10 mouse cellular contexts compared by ENCODE assay signal in the genomic region with DNA sequence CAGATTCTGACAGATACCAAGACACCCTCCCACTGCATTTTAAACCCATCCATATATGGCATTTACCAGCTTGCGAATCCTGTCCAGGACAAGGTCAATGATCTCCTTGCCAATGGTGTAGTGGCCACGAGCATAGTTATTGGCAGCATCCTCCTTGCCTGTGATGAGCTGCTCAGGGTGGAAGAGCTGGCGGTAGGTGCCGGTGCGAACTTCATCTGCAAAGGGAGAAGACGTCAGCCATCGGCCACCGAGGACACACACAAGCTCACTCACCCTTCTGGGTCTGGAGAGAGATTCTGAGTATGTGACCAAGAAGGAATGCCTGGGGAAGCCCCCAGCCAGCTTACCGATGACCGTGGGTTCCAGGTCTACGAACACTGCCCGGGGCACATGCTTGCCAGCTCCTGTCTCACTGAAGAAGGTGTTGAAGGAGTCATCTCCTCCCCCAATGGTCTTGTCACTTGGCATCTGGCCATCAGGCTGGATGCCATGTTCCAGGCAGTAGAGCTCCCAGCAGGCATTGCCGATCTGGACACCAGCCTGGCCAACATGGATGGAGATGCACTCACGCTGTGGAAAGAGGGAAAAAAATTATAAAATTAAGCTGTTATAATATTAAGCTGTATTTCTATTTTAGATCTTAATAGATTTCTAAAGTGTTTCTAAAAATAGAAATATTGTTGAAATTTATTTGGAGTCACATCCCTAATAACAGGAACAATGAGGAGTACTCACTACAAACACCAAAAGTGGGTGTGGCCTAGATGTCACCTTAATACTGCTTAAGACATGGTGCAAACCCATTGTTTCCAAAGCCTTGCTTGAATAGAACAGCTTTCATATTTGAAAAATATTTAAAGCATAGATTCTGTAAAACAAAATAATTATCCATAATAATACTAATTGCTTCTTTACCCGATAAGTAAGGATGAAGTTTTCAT. TPM values are rescaled to one million over a fixed set of nuclear protein-coding genes. Genes with fewer than 3 reads are reported as not detected.
DNase-seq lines count a peak whose midpoint lies in the region; ATAC-seq and TF ChIP-seq lines count a peak whose summit lies in the region.
"Not testable (repeated sequence)": the region's sequence is repeated elsewhere in the genome, so short reads cannot be mapped to it uniquely, and the experiment has no call there.
"Had no signal": no experiment of that assay in that cellular context is flagged by ENCODE, and none has a peak within 500 bp of the region (broad histone marks: within the 10 kb centered on the region; RNA-seq: fewer than 3 reads in every experiment).

No protein-coding gene starts in this region.

- not testable (repeated sequence) for ATAC-seq in forebrain, embryonic 15.5 days (replicated peaks); kidney, embryonic 15.5 days (replicated peaks; ENCODE audit: low FRiP score); liver, embryonic 13.5 days (ENCODE audit: low read depth); midbrain, embryonic 13.5 days; stomach, embryonic 15.5 days (ENCODE audit: insufficient read depth, low FRiP score, low read depth)

- 61% methylated on average over 11 of the region's 15 CpGs for WGBS in forebrain, embryonic 15.5 days
- 89% methylated on average over 11 of the region's 15 CpGs for WGBS in hindbrain, embryonic 10.5 days
- 92% methylated on average over 11 of the region's 15 CpGs for WGBS in kidney, embryonic 15.5 days
- 84% methylated on average over 11 of the region's 15 CpGs for WGBS in liver, embryonic 13.5 days (ENCODE audit: insufficient replicate concordance)
- WGBS in midbrain, embryonic 13.5 days = 64% methylated on average over 11 of the region's 15 CpGs
- WGBS in stomach, embryonic 15.5 days = 87% methylated on average over 11 of the region's 15 CpGs

- TF ChIP-seq EP300 in MEL (IDR thresholded peaks at IDR 0.05; ENCODE audit: low read depth in 1 of 2, low read length in 2 of 2) = not testable (repeated sequence)

- TF ChIP-seq RAD21 in MEL (IDR thresholded peaks at IDR 0.05; ENCODE audit: low read depth, low read length) = not testable (repeated sequence)

- H3K79me2 ChIP-seq in MEL (ENCODE audit: control insufficient read depth, insufficient read depth, low read length, poor library complexity) = not testable (repeated sequence)

- H3K27ac ChIP-seq in MEL (ENCODE audit: control insufficient read depth, low read depth, low read length) = 0 out of 2 replicates have a peak overlapping the region, but pooled peaks have one; percentile 4
- H3K27ac ChIP-seq in cortical plate, adult 2 months (ENCODE audit: insufficient read depth, low read length); kidney, embryonic 15.5 days; liver, embryonic 13.5 days; stomach, embryonic 15.5 days: not testable (repeated sequence)
- H3K27ac ChIP-seq in forebrain, embryonic 15.5 days (replicated peaks) = peak overlapping the region; percentile 98
- H3K27ac ChIP-seq in hindbrain, embryonic 10.5 days = peak overlapping the region; percentile 99
- H3K27ac ChIP-seq in midbrain, embryonic 13.5 days = peak overlapping the region; percentile 100

- not testable (repeated sequence) for TF ChIP-seq CTCF in MEL (IDR thresholded peaks at IDR 0.05 in 2 of 3, conservative IDR thresholded peaks at IDR 0.05 in 1 of 3; ENCODE audit: control insufficient read depth in 1 of 3, insufficient read depth in 1 of 3, low read depth in 2 of 3, low read length in 3 of 3, poor library complexity in 1 of 3, severe bottlenecking in 1 of 3); cortical plate, adult 2 months (IDR thresholded peaks at IDR 0.05; ENCODE audit: extremely low read depth, insufficient read depth, low read length)

- not testable (repeated sequence) for H3K27me3 ChIP-seq in MEL (ENCODE audit: control insufficient read depth in 1 of 2, insufficient read depth in 2 of 2, low read length in 2 of 2); forebrain, embryonic 15.5 days; hindbrain, embryonic 10.5 days (ENCODE audit: insufficient read depth, poor library complexity, severe bottlenecking); kidney, embryonic 15.5 days; midbrain, embryonic 13.5 days; stomach, embryonic 15.5 days (replicated peaks)
- peaks cover 20% of the 10 kb centered on the region for H3K27me3 ChIP-seq in liver, embryonic 13.5 days

- TF ChIP-seq POLR2A in MEL (IDR thresholded peaks at IDR 0.05; ENCODE audit: control insufficient read depth in 1 of 2, insufficient read depth in 1 of 2, low read depth in 1 of 2, low read length in 2 of 2, poor library complexity in 1 of 2); cortical plate, adult 2 months (IDR thresholded peaks at IDR 0.05; ENCODE audit: extremely low read depth, insufficient read depth, low read length): not testable (repeated sequence)

- H3K4me1 ChIP-seq in MEL (ENCODE audit: control insufficient read depth in 1 of 2, insufficient read depth in 2 of 2, low read length in 2 of 2); cortical plate, adult 2 months (ENCODE audit: control insufficient read depth, insufficient read depth, low read length); stomach, embryonic 15.5 days: not testable (repeated sequence)
- H3K4me1 ChIP-seq in forebrain, embryonic 15.5 days = peaks cover 24% of the 10 kb centered on the region
- peaks cover 46% of the 10 kb centered on the region for H3K4me1 ChIP-seq in hindbrain, embryonic 10.5 days (replicated peaks)
- H3K4me1 ChIP-seq in kidney, embryonic 15.5 days = peaks cover 18% of the 10 kb centered on the region
- H3K4me1 ChIP-seq in liver, embryonic 13.5 days (replicated peaks) = peaks cover 29% of the 10 kb centered on the region
- peaks cover 41% of the 10 kb centered on the region for H3K4me1 ChIP-seq in midbrain, embryonic 13.5 days (replicated peaks)

- not testable (repeated sequence) for H3K4me3 ChIP-seq in MEL (ENCODE audit: control insufficient read depth in 1 of 2, insufficient read depth in 1 of 2, low read depth in 2 of 2, low read length in 2 of 2)
- peak overlapping the region; percentile 66 for H3K4me3 ChIP-seq in cortical plate, adult 2 months (ENCODE audit: insufficient read depth, low read length)
- peak overlapping the region; percentile 98 for H3K4me3 ChIP-seq in forebrain, embryonic 15.5 days
- H3K4me3 ChIP-seq in hindbrain, embryonic 10.5 days = peak overlapping the region; percentile 96
- H3K4me3 ChIP-seq in kidney, embryonic 15.5 days (replicated peaks) = peak overlapping the region; percentile 79
- 0 out of 2 replicates have a peak overlapping the region, but pooled peaks have one; percentile 77 for H3K4me3 ChIP-seq in liver, embryonic 13.5 days (replicated peaks)
- peak overlapping the region; percentile 96 for H3K4me3 ChIP-seq in midbrain, embryonic 13.5 days (replicated peaks)
- peak overlapping the region; percentile 76 for H3K4me3 ChIP-seq in stomach, embryonic 15.5 days (replicated peaks)

- H3K36me3 ChIP-seq in MEL (ENCODE audit: control insufficient read depth in 1 of 2, insufficient read depth in 2 of 2, low read length in 2 of 2); liver, embryonic 13.5 days; stomach, embryonic 15.5 days: not testable (repeated sequence)
- H3K36me3 ChIP-seq in forebrain, embryonic 15.5 days = peaks cover 15% of the 10 kb centered on the region
- peaks cover 30% of the 10 kb centered on the region for H3K36me3 ChIP-seq in hindbrain, embryonic 10.5 days
- peaks cover 16% of the 10 kb centered on the region for H3K36me3 ChIP-seq in kidney, embryonic 15.5 days
- peaks cover 14% of the 10 kb centered on the region for H3K36me3 ChIP-seq in midbrain, embryonic 13.5 days

- not testable (repeated sequence) for H3K9me3 ChIP-seq in MEL (replicated peaks; ENCODE audit: insufficient read depth, low read length); forebrain, embryonic 15.5 days; hindbrain, embryonic 10.5 days; kidney, embryonic 15.5 days (replicated peaks); liver, embryonic 13.5 days (replicated peaks); midbrain, embryonic 13.5 days; stomach, embryonic 15.5 days

- H3K4me2 ChIP-seq in forebrain, embryonic 15.5 days (replicated peaks) = peak overlapping the region; percentile 70
- H3K4me2 ChIP-seq in kidney, embryonic 15.5 days = peak overlapping the region; percentile 61
- H3K4me2 ChIP-seq in liver, embryonic 13.5 days = peak overlapping the region; percentile 90
- H3K4me2 ChIP-seq in midbrain, embryonic 13.5 days (replicated peaks) = peak overlapping the region; percentile 70
- H3K4me2 ChIP-seq in stomach, embryonic 15.5 days = peak overlapping the region; percentile 62

- not testable (repeated sequence) for H3K9ac ChIP-seq in MEL (ENCODE audit: control insufficient read depth, low read depth, low read length, poor library complexity, severe bottlenecking); liver, embryonic 13.5 days; stomach, embryonic 15.5 days
- peak overlapping the region; percentile 100 for H3K9ac ChIP-seq in forebrain, embryonic 15.5 days (replicated peaks)
- peak overlapping the region; percentile 85 for H3K9ac ChIP-seq in kidney, embryonic 15.5 days
- H3K9ac ChIP-seq in midbrain, embryonic 13.5 days (replicated peaks) = peak overlapping the region; percentile 100

- not testable (repeated sequence) for DNase-seq in MEL (ENCODE audit: low read depth, low spot score); hindbrain, embryonic 10.5 days (ENCODE audit: low spot score); liver, embryonic 13.5 days

RNA-seq across cellular contexts. Expression of a gene that starts 2.0 kb away (rescaled TPM):
- total RNA-seq in MEL (2012; rRNA removed) = not detected in 2 replicates
- not detected for polyA plus RNA-seq in MEL (2012; ENCODE audit: insufficient read depth in 1 of 2, insufficient read length in 2 of 2, low read depth in 1 of 2, low replicate concordance in 2 of 2, missing spikeins in 1 of 2)
- 0.35 and 0.55 TPM in 2 replicates for polyA plus RNA-seq in cortical plate, adult 2 months (2012; rRNA removed)
- not detected in 2 replicates for polyA plus RNA-seq in forebrain, embryonic 15.5 days (2015; fragmentation: Nextera tagmentation; extraction: Ambion mirVana)
- not detected in 2 replicates for polyA plus RNA-seq in hindbrain, embryonic 10.5 days (2016; fragmentation: Nextera tagmentation; extraction: Ambion mirVana)
- polyA plus RNA-seq in kidney, embryonic 15.5 days (2015; fragmentation: Nextera tagmentation; extraction: Ambion mirVana) = not detected in 2 replicates
- not detected in 2 replicates for polyA plus RNA-seq in liver, embryonic 13.5 days (2015; fragmentation: Nextera tagmentation; extraction: Ambion mirVana)
- not detected in 2 replicates for polyA plus RNA-seq in midbrain, embryonic 13.5 days (2015; fragmentation: Nextera tagmentation; extraction: Ambion mirVana)
- polyA plus RNA-seq in stomach, embryonic 15.5 days (2015; fragmentation: Nextera tagmentation; extraction: Ambion mirVana) = not detected in 2 replicates
- total RNA-seq: adrenal gland, postnatal 36 days; gastrocnemius, postnatal 4 days had no signal

RNA-seq across cellular contexts. Expression of a gene that starts 2.1 kb away (rescaled TPM):
- total RNA-seq in MEL (2012; rRNA removed) = 112 and 133 TPM in 2 replicates
- 10 to 100 TPM in 1 of 2 experiments, not detected in 1; 83.6 TPM for polyA plus RNA-seq in MEL (2012; ENCODE audit: insufficient read depth in 1 of 2, insufficient read length in 2 of 2, low read depth in 1 of 2, low replicate concordance in 2 of 2, missing spikeins in 1 of 2)
- 1,321 and 1,512 TPM in 2 replicates for polyA plus RNA-seq in cortical plate, adult 2 months (2012; rRNA removed)
- 14,933 and 15,115 TPM in 2 replicates for polyA plus RNA-seq in forebrain, embryonic 15.5 days (2015; fragmentation: Nextera tagmentation; extraction: Ambion mirVana)
- 4,838 and 8,764 TPM in 2 replicates for polyA plus RNA-seq in hindbrain, embryonic 10.5 days (2016; fragmentation: Nextera tagmentation; extraction: Ambion mirVana)
- polyA plus RNA-seq in kidney, embryonic 15.5 days (2015; fragmentation: Nextera tagmentation; extraction: Ambion mirVana) = 854 and 1,029 TPM in 2 replicates
- 109 TPM in 2 replicates for polyA plus RNA-seq in liver, embryonic 13.5 days (2015; fragmentation: Nextera tagmentation; extraction: Ambion mirVana)
- polyA plus RNA-seq in midbrain, embryonic 13.5 days (2015; fragmentation: Nextera tagmentation; extraction: Ambion mirVana) = 15,883 and 15,999 TPM in 2 replicates
- 915 and 964 TPM in 2 replicates for polyA plus RNA-seq in stomach, embryonic 15.5 days (2015; fragmentation: Nextera tagmentation; extraction: Ambion mirVana)

RNA-seq across cellular contexts. Expression of a gene that starts 17.0 kb away (rescaled TPM):
- 1,577 and 1,672 TPM in 2 replicates for total RNA-seq in MEL (2012; rRNA removed)
- polyA plus RNA-seq in MEL (2012; ENCODE audit: insufficient read depth in 1 of 2, insufficient read length in 2 of 2, low read depth in 1 of 2, low replicate concordance in 2 of 2, missing spikeins in 1 of 2) = 1,000 to 10,000 TPM in 1 of 2 experiments, not detected in 1; 1,861 TPM
- polyA plus RNA-seq in cortical plate, adult 2 months (2012; rRNA removed) = 1,160 and 1,231 TPM in 2 replicates
- polyA plus RNA-seq in forebrain, embryonic 15.5 days (2015; fragmentation: Nextera tagmentation; extraction: Ambion mirVana) = 1,138 and 1,204 TPM in 2 replicates
- polyA plus RNA-seq in hindbrain, embryonic 10.5 days (2016; fragmentation: Nextera tagmentation; extraction: Ambion mirVana) = 2,254 and 2,463 TPM in 2 replicates
- polyA plus RNA-seq in kidney, embryonic 15.5 days (2015; fragmentation: Nextera tagmentation; extraction: Ambion mirVana) = 1,698 and 1,797 TPM in 2 replicates
- 1,202 and 1,287 TPM in 2 replicates for polyA plus RNA-seq in liver, embryonic 13.5 days (2015; fragmentation: Nextera tagmentation; extraction: Ambion mirVana)
- polyA plus RNA-seq in midbrain, embryonic 13.5 days (2015; fragmentation: Nextera tagmentation; extraction: Ambion mirVana) = 1,161 and 1,231 TPM in 2 replicates
- polyA plus RNA-seq in stomach, embryonic 15.5 days (2015; fragmentation: Nextera tagmentation; extraction: Ambion mirVana) = 1,197 and 1,299 TPM in 2 replicates

RNA-seq across cellular contexts. Expression of a gene that starts 33.4 kb away (rescaled TPM):
- 7.0 and 13.5 TPM in 2 replicates for total RNA-seq in MEL (2012; rRNA removed)
- polyA plus RNA-seq in MEL (2012; ENCODE audit: insufficient read depth in 1 of 2, insufficient read length in 2 of 2, low read depth in 1 of 2, low replicate concordance in 2 of 2, missing spikeins in 1 of 2) = 10 to 100 TPM in 1 of 2 experiments, not detected in 1; 17.3 TPM
- 24.7 and 27.1 TPM in 2 replicates for polyA plus RNA-seq in cortical plate, adult 2 months (2012; rRNA removed)
- 43.2 and 45.2 TPM in 2 replicates for polyA plus RNA-seq in forebrain, embryonic 15.5 days (2015; fragmentation: Nextera tagmentation; extraction: Ambion mirVana)
- 22.3 and 25.5 TPM in 2 replicates for polyA plus RNA-seq in hindbrain, embryonic 10.5 days (2016; fragmentation: Nextera tagmentation; extraction: Ambion mirVana)
- polyA plus RNA-seq in kidney, embryonic 15.5 days (2015; fragmentation: Nextera tagmentation; extraction: Ambion mirVana) = 16.4 and 17.6 TPM in 2 replicates
- 3.2 and 3.9 TPM in 2 replicates for polyA plus RNA-seq in liver, embryonic 13.5 days (2015; fragmentation: Nextera tagmentation; extraction: Ambion mirVana)
- polyA plus RNA-seq in midbrain, embryonic 13.5 days (2015; fragmentation: Nextera tagmentation; extraction: Ambion mirVana) = 40.7 and 50.1 TPM in 2 replicates
- 14.5 TPM in 2 replicates for polyA plus RNA-seq in stomach, embryonic 15.5 days (2015; fragmentation: Nextera tagmentation; extraction: Ambion mirVana)

RNA-seq across cellular contexts. Expression of a gene that starts 53.1 kb away (rescaled TPM):
- 0.12 TPM in 1 of 2 replicates, not detected in the other for total RNA-seq in MEL (2012; rRNA removed)
- not detected for polyA plus RNA-seq in MEL (2012; ENCODE audit: insufficient read depth in 1 of 2, insufficient read length in 2 of 2, low read depth in 1 of 2, low replicate concordance in 2 of 2, missing spikeins in 1 of 2)
- polyA plus RNA-seq in cortical plate, adult 2 months (2012; rRNA removed) = 0.25 and 0.28 TPM in 2 replicates
- 0.52 and 0.68 TPM in 2 replicates for polyA plus RNA-seq in forebrain, embryonic 15.5 days (2015; fragmentation: Nextera tagmentation; extraction: Ambion mirVana)
- polyA plus RNA-seq in hindbrain, embryonic 10.5 days (2016; fragmentation: Nextera tagmentation; extraction: Ambion mirVana) = 0.42 and 0.46 TPM in 2 replicates
- polyA plus RNA-seq in kidney, embryonic 15.5 days (2015; fragmentation: Nextera tagmentation; extraction: Ambion mirVana) = 1.4 and 2.0 TPM in 2 replicates
- polyA plus RNA-seq in liver, embryonic 13.5 days (2015; fragmentation: Nextera tagmentation; extraction: Ambion mirVana) = 0.12 and 0.16 TPM in 2 replicates
- 0.48 and 0.82 TPM in 2 replicates for polyA plus RNA-seq in midbrain, embryonic 13.5 days (2015; fragmentation: Nextera tagmentation; extraction: Ambion mirVana)
- 0.71 and 1.0 TPM in 2 replicates for polyA plus RNA-seq in stomach, embryonic 15.5 days (2015; fragmentation: Nextera tagmentation; extraction: Ambion mirVana)
